Mouse (Mus musculus) heart, embryonic 16.5 days (tissue): ENCODE results near the gene Atp6v1g3. TPM values are rescaled to one million over a fixed set of nuclear protein-coding genes. Genes with fewer than 3 reads are reported as not detected.

Source experiments
- ATAC-seq: fragments of 200-750 bp; cut with Nextera tagmentation; replicated peaks from 2 replicates; pipeline ENCODE4 v1.8.0; 2017; ENCODE audit warnings: moderate number of reproducible peaks; ENCODE audit not compliant: insufficient read depth, low FRiP score; ENCODE audit errors: extremely low read depth
- H3K27ac ChIP-seq: fragments of 300-500 bp; sonication (generic); 2 replicates; pipeline ENCODE4 v1.5.1; 2014; ENCODE audit warnings: mild to moderate bottlenecking, low read length, control low read depth, moderate library complexity
- H3K27me3 ChIP-seq: fragments of 300-500 bp; sonication (generic); 2 replicates; pipeline ENCODE4 v1.6.1; 2014; ENCODE audit warnings: low read length, mixed read lengths; ENCODE audit not compliant: control insufficient read depth, insufficient read depth
- H3K36me3 ChIP-seq: fragments of 300-500 bp; sonication (generic); 2 replicates; pipeline ENCODE4 v1.6.1; 2014; ENCODE audit not compliant: control insufficient read depth, insufficient read depth
- H3K4me1 ChIP-seq: fragments of 300-500 bp; sonication (generic); 2 replicates; pipeline ENCODE4 v1.6.1; 2014; ENCODE audit warnings: low read length, mixed read lengths; ENCODE audit not compliant: control insufficient read depth, insufficient read depth
- H3K4me2 ChIP-seq: fragments of 300-500 bp; sonication (generic); 2 replicates; pipeline ENCODE4 v1.6.1; 2014; ENCODE audit warnings: low read depth, mild to moderate bottlenecking, control low read depth, low read length
- H3K4me3 ChIP-seq: fragments of 300-500 bp; sonication (generic); 2 replicates; pipeline ENCODE4 v1.5.1; 2014; ENCODE audit warnings: mild to moderate bottlenecking, control low read depth, low read length
- H3K9ac ChIP-seq: fragments of 300-500 bp; sonication (generic); 2 replicates; pipeline ENCODE4 v1.6.1; 2014; ENCODE audit warnings: low read length, control low read depth
- H3K9me3 ChIP-seq: fragments of 300-500 bp; sonication (generic); replicated peaks from 2 replicates; pipeline ENCODE4 v1.6.1; 2016; ENCODE audit warnings: low read length; ENCODE audit not compliant: control insufficient read depth
- WGBS: fragments of 180-500 bp; shearing (Covaris S2); extraction: QIAGEN DNeasy Blood & Tissue Kit; methylation state at CpG from one replicate; pipeline ENCODE4 v1.1.7; 2014; 5-methylcytosine and 5-hydroxymethylcytosine counted together
- polyA plus RNA-seq: library from polyadenylated mRNA; unstranded; fragments of >200 nt; fragmentation: Nextera tagmentation; extraction: Ambion mirVana; gene quantifications from 2 replicates; pipeline ENCODE4 v1.2.1, GENCODE M21; 2015

Atp6v1g3 gene
- polyA plus RNA-seq, 1 experiment from 2014 or later: not detected

DNA sequence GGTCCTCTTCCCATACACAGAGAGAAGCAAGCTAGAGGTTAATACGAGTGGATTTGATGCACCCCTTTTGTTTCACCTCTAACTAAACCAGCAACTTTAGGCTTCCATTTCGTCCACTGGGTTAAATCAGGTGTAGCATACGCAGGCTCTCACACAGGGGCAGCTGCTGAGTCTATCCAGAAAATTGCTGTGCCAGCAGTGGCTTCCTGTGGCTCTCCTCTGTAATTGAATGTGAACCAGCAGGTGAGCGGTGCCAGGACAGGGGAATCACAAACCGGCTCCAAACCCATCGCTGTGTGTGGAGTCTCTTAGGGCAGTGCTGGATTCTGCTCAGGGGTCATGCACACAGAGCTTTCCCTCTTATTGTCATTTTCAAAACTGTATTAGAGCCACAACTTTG is 7.6 kb downstream of the Atp6v1g3 start:
- ATAC-seq: no peak

DNA sequence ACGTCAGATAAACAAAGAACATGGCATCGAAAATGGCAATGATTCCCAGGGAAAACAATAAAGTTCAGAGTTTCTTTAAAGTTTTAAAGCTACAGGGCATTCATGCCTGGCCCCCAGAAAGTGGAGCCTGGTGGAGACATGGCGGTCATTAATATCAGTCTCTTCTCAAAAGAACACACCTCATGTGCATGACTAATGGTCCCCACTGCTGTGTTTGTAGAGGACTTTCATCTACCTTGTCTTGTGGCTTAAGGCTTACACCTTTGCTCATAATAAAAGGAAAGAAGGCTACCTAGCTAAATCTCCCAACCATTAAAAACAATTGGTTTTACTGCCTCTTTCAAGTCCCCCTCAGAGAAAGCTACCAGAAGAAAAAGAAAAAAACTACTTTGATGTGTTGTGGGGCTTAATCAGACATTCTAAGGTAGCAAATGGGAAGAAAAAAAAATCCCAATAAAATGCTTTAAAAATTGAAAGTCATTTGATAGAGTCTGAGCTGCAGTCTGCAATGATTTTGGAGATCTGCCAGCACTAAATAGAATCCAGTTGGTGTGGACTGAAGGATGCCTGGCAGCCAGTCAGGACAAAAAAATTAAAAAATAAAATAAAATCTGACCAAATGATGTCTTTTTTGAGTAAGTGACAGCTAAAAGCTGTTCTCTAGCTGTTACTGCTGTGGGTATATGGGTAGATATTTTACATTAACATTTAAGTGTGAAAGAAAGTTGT is 9.0 kb downstream of the Atp6v1g3 start:
- Histone ChIP-seq H3K36me3 (no peaks in the 10 kb centered on the region), H3K4me3 (no peak overlapping the region), H3K4me1 (no peaks in the 10 kb centered on the region), H3K27me3 (no peaks in the 10 kb centered on the region), H3K9ac (no peak overlapping the region), H3K9me3 (no peaks in the 10 kb centered on the region), H3K4me2 (no peak overlapping the region), H3K27ac (no peak overlapping the region)
- 77% methylated on average over 3 of the region's 3 CpGs for WGBS
- no peak for ATAC-seq

More for the DNA sequence above, 7.6 kb downstream of the Atp6v1g3 start:
- Histone ChIP-seq H3K9me3 (no peaks in the 10 kb centered on the region), H3K4me1 (no peaks in the 10 kb centered on the region), H3K27me3 (no peaks in the 10 kb centered on the region), H3K4me2 (no peak overlapping the region), H3K9ac (no peak overlapping the region), H3K36me3 (no peaks in the 10 kb centered on the region), H3K27ac (no peak overlapping the region), H3K4me3 (no peak overlapping the region)
- WGBS: 74% methylated on average over 6 of the region's 6 CpGs

DNA sequence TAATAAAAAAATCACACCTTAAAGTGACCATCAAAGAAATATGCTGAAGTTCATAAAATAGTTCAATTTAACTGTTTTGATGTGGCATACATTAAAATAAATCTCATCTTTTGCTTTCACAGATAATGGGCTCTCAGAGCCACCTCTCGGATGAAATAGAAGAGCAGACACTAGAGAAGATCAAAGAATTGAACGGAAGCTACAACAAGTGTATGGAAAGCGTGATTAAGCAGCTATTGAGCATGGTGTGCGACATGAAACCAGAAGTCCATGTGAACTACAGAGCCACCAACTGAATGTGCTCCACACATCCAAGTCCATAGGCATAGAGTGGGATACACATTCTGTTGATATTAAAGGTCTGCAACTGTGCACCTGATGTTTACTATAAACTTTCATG is 14.1 kb downstream of the Atp6v1g3 start:
- no peak overlapping the region for H3K4me2 ChIP-seq
- 85% methylated on average over 4 of the region's 4 CpGs for WGBS
- no peaks in the 10 kb centered on the region for H3K36me3 ChIP-seq
- no peak overlapping the region for H3K27ac ChIP-seq
- no peaks in the 10 kb centered on the region for H3K4me1 ChIP-seq
- H3K9me3 ChIP-seq: no peaks in the 10 kb centered on the region
- H3K9ac ChIP-seq: no peak overlapping the region
- H3K27me3 ChIP-seq: no peaks in the 10 kb centered on the region
- H3K4me3 ChIP-seq: no peak overlapping the region
- no peak for ATAC-seq

DNA sequence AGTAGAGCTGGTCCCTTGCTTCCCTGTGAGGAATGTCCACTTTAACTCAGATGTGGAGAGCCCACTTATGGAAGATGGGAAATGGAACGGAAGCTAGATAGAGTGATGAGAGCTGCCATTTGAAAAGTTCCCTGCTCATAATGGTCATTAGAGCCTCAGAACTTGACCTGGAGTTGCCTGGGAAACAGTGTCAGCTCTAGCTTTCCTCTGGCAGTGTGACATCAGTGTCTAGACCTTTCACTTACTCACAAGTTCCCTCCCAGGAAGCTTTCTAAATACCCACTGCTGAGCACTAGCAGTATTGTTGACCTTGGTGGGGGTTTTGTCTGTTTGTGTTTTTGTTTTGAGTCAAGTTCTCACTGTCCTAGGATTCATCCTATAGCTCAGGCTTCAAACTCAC is 15.2 kb downstream of the Atp6v1g3 start:
- no peak overlapping the region for H3K4me3 ChIP-seq
- no peaks in the 10 kb centered on the region for H3K36me3 ChIP-seq
- WGBS: 46% methylated on average over 1 of the region's 1 CpGs
- H3K27me3 ChIP-seq: no peaks in the 10 kb centered on the region
- H3K27ac ChIP-seq: no peak overlapping the region
- no peak overlapping the region for H3K4me2 ChIP-seq
- no peak for ATAC-seq
- no peak overlapping the region for H3K9ac ChIP-seq
- H3K4me1 ChIP-seq: no peaks in the 10 kb centered on the region
- no peaks in the 10 kb centered on the region for H3K9me3 ChIP-seq

- no peaks in the 10 kb centered on the region for H3K27me3 ChIP-seq
- 53% methylated on average over 7 of the region's 7 CpGs for WGBS
- no peak overlapping the region for H3K27ac ChIP-seq
- H3K4me1 ChIP-seq: no peaks in the 10 kb centered on the region
- no peak overlapping the region for H3K4me3 ChIP-seq
- no peak overlapping the region for H3K4me2 ChIP-seq
- H3K9me3 ChIP-seq: no peaks in the 10 kb centered on the region
- ATAC-seq: no peak
- no peaks in the 10 kb centered on the region for H3K36me3 ChIP-seq
- H3K9ac ChIP-seq: no peak overlapping the region
Measured at GRCm38 (mm10) chr1:138289455-138290425, 16.2 kb downstream of the Atp6v1g3 start.

GRCm38 (mm10) chr1:138291463-138291862 is 17.9 kb downstream of the Atp6v1g3 start:
- Histone ChIP-seq H3K4me3 (no peak overlapping the region), H3K9me3 (no peaks in the 10 kb centered on the region), H3K4me2 (no peak overlapping the region), H3K27me3 (no peaks in the 10 kb centered on the region), H3K9ac (no peak overlapping the region), H3K4me1 (no peaks in the 10 kb centered on the region), H3K27ac (no peak overlapping the region), H3K36me3 (no peaks in the 10 kb centered on the region)
- no peak for ATAC-seq
- 68% methylated on average over 5 of the region's 5 CpGs for whole genome bisulfite sequencing

DNA sequence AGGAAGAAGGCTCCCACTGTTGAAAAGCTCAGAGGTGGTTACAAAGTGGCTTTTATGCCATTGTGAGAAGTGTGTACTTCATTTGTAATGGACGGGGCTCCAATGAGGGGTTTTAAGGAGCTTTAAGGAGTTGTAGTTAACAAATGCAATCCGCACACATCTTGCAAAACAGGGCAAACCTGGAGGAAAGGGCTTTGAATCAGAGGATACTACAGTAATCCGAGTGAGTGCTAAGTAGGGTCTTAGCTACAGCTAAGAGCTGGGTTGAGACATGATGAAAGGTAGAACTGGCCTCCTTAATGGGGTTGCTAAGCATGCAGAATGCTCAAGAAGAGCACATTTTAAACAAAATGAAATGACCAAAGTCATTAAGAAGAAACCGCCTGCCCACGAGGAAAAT is 20.9 kb downstream of the Atp6v1g3 start:
- H3K9ac ChIP-seq: no peak overlapping the region
- WGBS: 74% methylated on average over 5 of the region's 5 CpGs

DNA sequence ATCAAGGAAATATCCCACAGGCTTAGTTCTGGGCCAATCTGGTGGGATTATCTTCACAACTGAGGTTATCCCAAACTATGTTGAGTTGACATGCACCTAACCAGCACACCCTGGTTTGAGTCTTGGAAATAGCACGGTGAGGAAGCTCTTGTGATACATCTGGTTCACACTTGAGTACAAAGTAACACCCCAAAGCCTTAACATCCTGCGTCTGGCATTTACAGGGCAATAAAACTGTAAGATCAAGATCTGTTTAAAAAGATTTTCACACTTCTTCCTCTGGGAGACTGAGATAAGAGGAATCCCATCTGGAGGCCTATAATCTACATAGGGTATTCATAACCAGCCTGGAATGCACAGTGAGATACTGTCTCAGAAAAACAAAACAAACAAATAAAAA is 24.6 kb downstream of the Atp6v1g3 start:
- no peak overlapping the region for H3K9ac ChIP-seq
- 53% methylated on average over 2 of the region's 2 CpGs for WGBS
- ATAC-seq: no peak
- no peaks in the 10 kb centered on the region for H3K27me3 ChIP-seq
- no peak overlapping the region for H3K4me2 ChIP-seq
- H3K27ac ChIP-seq: no peak overlapping the region
- no peaks in the 10 kb centered on the region for H3K4me1 ChIP-seq
- no peak overlapping the region for H3K4me3 ChIP-seq
- H3K36me3 ChIP-seq: no peaks in the 10 kb centered on the region
- H3K9me3 ChIP-seq: no peaks in the 10 kb centered on the region

More for the DNA sequence above, 20.9 kb downstream of the Atp6v1g3 start:
- Histone ChIP-seq H3K27ac (no peak overlapping the region), H3K4me1 (no peaks in the 10 kb centered on the region), H3K27me3 (no peaks in the 10 kb centered on the region), H3K9me3 (no peaks in the 10 kb centered on the region), H3K36me3 (no peaks in the 10 kb centered on the region), H3K4me3 (no peak overlapping the region), H3K4me2 (no peak overlapping the region)
- no peak for ATAC-seq

- no peak overlapping the region for H3K9ac ChIP-seq
- no peaks in the 10 kb centered on the region for H3K27me3 ChIP-seq
- 52% methylated on average over 4 of the region's 4 CpGs for WGBS
Measured at GRCm38 (mm10) chr1:138299576-138299975, 26.0 kb downstream of the Atp6v1g3 start.

More at GRCm38 (mm10) chr1:138299576-138299975, 26.0 kb downstream of the Atp6v1g3 start:
- Histone ChIP-seq H3K4me2 (no peak overlapping the region), H3K27ac (peak overlapping the region; percentile 34; the same call in 1 of the 2 replicates), H3K9me3 (no peaks in the 10 kb centered on the region), H3K4me3 (no peak overlapping the region), H3K4me1 (no peaks in the 10 kb centered on the region), H3K36me3 (no peaks in the 10 kb centered on the region)
- ATAC-seq: peak; percentile 66
